Mouse (Mus musculus): ENCODE data around the gene Olfr620.

DNA sequence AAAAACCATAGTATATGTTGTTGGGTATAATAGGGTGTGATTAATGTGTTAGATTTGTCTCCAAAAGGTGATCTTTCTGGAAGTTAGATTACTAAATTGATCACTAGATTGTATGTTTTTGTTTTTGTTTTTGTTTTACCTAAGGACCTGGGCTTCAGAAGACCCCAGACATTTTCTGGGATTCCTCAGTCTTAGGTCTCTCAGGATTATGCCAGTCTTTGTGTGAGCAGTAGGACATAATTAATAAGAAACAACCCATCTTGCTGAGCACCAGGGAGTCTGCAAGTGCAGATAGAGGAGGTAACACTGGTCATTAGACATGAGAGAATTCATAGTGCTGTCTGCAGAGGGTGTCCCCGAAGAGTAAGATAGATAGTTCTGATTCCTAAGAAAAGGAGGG is 39.6 kb downstream of the Olfr620 start, which contains the start of gene Olfr617:
- TF ChIP-seq CTCF (IDR thresholded peaks at IDR 0.05; ENCODE audit: low read depth) (no peak), EP300 (IDR thresholded peaks at IDR 0.05; ENCODE audit: low read depth) (no peak)

All from liver, postnatal 0 days (tissue).